ENCODE assay signal across 9 mouse cellular contexts in genomic region chr7:66179120-66179581, GRCm38 (mm10).
DNase-seq lines count a peak whose midpoint lies in the region; ATAC-seq lines count a peak whose summit lies in the region.
"Had no signal": no experiment of that assay in that cellular context is flagged by ENCODE, and none has a peak within 500 bp of the region (broad histone marks: within the 10 kb centered on the region; RNA-seq: fewer than 3 reads in every experiment).

No protein-coding gene starts in this region.

- ATAC-seq in forebrain, embryonic 13.5 days, result peak; percentile 52; the same call in 1 of the 2 replicates
- ATAC-seq in forebrain, embryonic 15.5 days (replicated peaks), result peak; percentile 57; the same call in 1 of the 2 replicates
- ATAC-seq in lung, embryonic 15.5 days (ENCODE audit: borderline replicate concordance, extremely low read depth, low FRiP score, low TSS enrichment), result no peak

- no peaks in the 10 kb centered on the region for H3K27me3 ChIP-seq in forebrain, embryonic 13.5 days
- no peaks in the 10 kb centered on the region for H3K27me3 ChIP-seq in forebrain, embryonic 10.5 days (ENCODE audit: poor library complexity, severe bottlenecking)
- no peaks in the 10 kb centered on the region for H3K27me3 ChIP-seq in forebrain, embryonic 15.5 days
- no peaks in the 10 kb centered on the region for H3K27me3 ChIP-seq in lung, embryonic 15.5 days
- H3K27me3 ChIP-seq: embryonic facial prominence, embryonic 12.5 days had no signal

- H3K36me3 ChIP-seq in forebrain, embryonic 13.5 days (ENCODE audit: poor library complexity, severe bottlenecking), result peaks cover 20% of the 10 kb centered on the region
- H3K36me3 ChIP-seq in forebrain, embryonic 10.5 days (replicated peaks), result peaks cover 25% of the 10 kb centered on the region
- peaks cover 4% of the 10 kb centered on the region; the same call in 1 of the 2 replicates for H3K36me3 ChIP-seq in forebrain, embryonic 15.5 days
- peaks cover 10% of the 10 kb centered on the region for H3K36me3 ChIP-seq in lung, embryonic 15.5 days

- no peak overlapping the region for H3K4me2 ChIP-seq in forebrain, embryonic 13.5 days
- H3K4me2 ChIP-seq in forebrain, embryonic 15.5 days (replicated peaks), result no peak overlapping the region
- no peak overlapping the region for H3K4me2 ChIP-seq in lung, embryonic 15.5 days
- H3K4me2 ChIP-seq: embryonic facial prominence, embryonic 12.5 days had no signal

- no peak overlapping the region for H3K27ac ChIP-seq in forebrain, embryonic 13.5 days
- H3K27ac ChIP-seq in forebrain, embryonic 10.5 days, result no peak overlapping the region
- no peak overlapping the region for H3K27ac ChIP-seq in forebrain, embryonic 15.5 days (replicated peaks)
- 0 out of 2 replicates have a peak overlapping the region, but pooled peaks have one; percentile 25 for H3K27ac ChIP-seq in lung, embryonic 15.5 days
- H3K27ac ChIP-seq: embryonic facial prominence, embryonic 12.5 days had no signal

- 68% methylated on average over 10 of the region's 10 CpGs for WGBS in forebrain, embryonic 13.5 days
- WGBS in forebrain, embryonic 10.5 days, result 70% methylated on average over 10 of the region's 10 CpGs
- WGBS in forebrain, embryonic 15.5 days, result 63% methylated on average over 10 of the region's 10 CpGs
- WGBS in lung, embryonic 15.5 days, result 38% methylated on average over 10 of the region's 10 CpGs

- H3K4me3 ChIP-seq in forebrain, embryonic 13.5 days, result no peak overlapping the region
- no peak overlapping the region for H3K4me3 ChIP-seq in forebrain, embryonic 10.5 days
- H3K4me3 ChIP-seq in forebrain, embryonic 15.5 days, result no peak overlapping the region
- no peak overlapping the region for H3K4me3 ChIP-seq in lung, embryonic 15.5 days
- H3K4me3 ChIP-seq: embryonic facial prominence, embryonic 12.5 days had no signal

- no peak overlapping the region for H3K9ac ChIP-seq in forebrain, embryonic 13.5 days
- H3K9ac ChIP-seq in forebrain, embryonic 15.5 days (replicated peaks), result no peak overlapping the region
- H3K9ac ChIP-seq in lung, embryonic 15.5 days, result no peak overlapping the region
- H3K9ac ChIP-seq: embryonic facial prominence, embryonic 12.5 days had no signal

- DNase-seq in forebrain, embryonic 10.5 days (ENCODE audit: extremely low spot score, low spot score), result no peak
- DNase-seq in 416B (ENCODE audit: low read depth), result peak; percentile 99
- DNase-seq in heart, postnatal 4 days, result peak; percentile 45
- peak; percentile 40 for DNase-seq in skeletal muscle tissue, adult 2 months (ENCODE audit: low read depth, low spot score)
- DNase-seq in urinary bladder, postnatal 4 days (ENCODE audit: low spot score in 2 of 2), result no peak

- H3K4me1 ChIP-seq in forebrain, embryonic 13.5 days, result peaks cover 8% of the 10 kb centered on the region; the same call in 1 of the 2 replicates
- H3K4me1 ChIP-seq in forebrain, embryonic 10.5 days, result peaks cover 9% of the 10 kb centered on the region
- H3K4me1 ChIP-seq in forebrain, embryonic 15.5 days, result peaks cover 11% of the 10 kb centered on the region; the same call in 1 of the 2 replicates
- peaks cover 23% of the 10 kb centered on the region for H3K4me1 ChIP-seq in lung, embryonic 15.5 days
- H3K4me1 ChIP-seq: embryonic facial prominence, embryonic 12.5 days had no signal

- H3K9me3 ChIP-seq in forebrain, embryonic 13.5 days (replicated peaks), result no peaks in the 10 kb centered on the region
- no peaks in the 10 kb centered on the region for H3K9me3 ChIP-seq in forebrain, embryonic 10.5 days
- no peaks in the 10 kb centered on the region for H3K9me3 ChIP-seq in forebrain, embryonic 15.5 days
- H3K9me3 ChIP-seq in lung, embryonic 15.5 days, result no peaks in the 10 kb centered on the region
- H3K9me3 ChIP-seq: embryonic facial prominence, embryonic 12.5 days had no signal

Comparison
In these comparisons a context has a peak if more than half of its experiments do, and no peak if none do; other contexts are left out.
1. DNase-seq: peak in 416B (single experiment), heart, postnatal 4 days (single experiment) and skeletal muscle tissue, adult 2 months (single experiment); none in forebrain, embryonic 10.5 days (single experiment) and urinary bladder, postnatal 4 days (0 of 2).